Mouse (Mus musculus) spleen, adult 18-20 months (tissue): ENCODE measurements around the gene Galntl5.
"Not testable (repeated sequence)": the region's sequence is repeated elsewhere in the genome, so short reads cannot be mapped to it uniquely, and the experiment has no call there.

Experiments used
- DNase-seq, 2 experiments: peaks; one replicate each; pipeline ENCODE4 v3.0.0; 2022; ENCODE audit warnings: mixed read lengths in 2 of 2

The Galntl5 gene

GRCm38 (mm10) chr5:25181004-25181531 is at the start of gene Galntl5:
Gene Galntl5 (plus strand): TSS chr5:25181460.
- DNase-seq = no peak

GRCm38 (mm10) chr5:25146705-25147104 is 34.6 kb upstream of the Galntl5 start:
- no peak for DNase-seq

GRCm38 (mm10) chr5:25149331-25149965 is 31.8 kb upstream of the Galntl5 start:
- DNase-seq = no peak

GRCm38 (mm10) chr5:25153491-25153890 is 27.8 kb upstream of the Galntl5 start:
- DNase-seq = no peak

GRCm38 (mm10) chr5:25153996-25154395 is 27.3 kb upstream of the Galntl5 start:
- DNase-seq = no peak

- DNase-seq = no peak
These were observed 26.4 kb upstream of the Galntl5 start for GRCm38 (mm10) chr5:25154823-25155222.

- DNase-seq = no peak
These were observed 25.9 kb upstream of the Galntl5 start for GRCm38 (mm10) chr5:25155351-25155750.

- no peak for DNase-seq
These were observed 24.1 kb upstream of the Galntl5 start for GRCm38 (mm10) chr5:25157136-25157535.

- DNase-seq = no peak
These were observed 20.7 kb upstream of the Galntl5 start for GRCm38 (mm10) chr5:25160515-25160914.

- DNase-seq = no peak
These were observed 18.3 kb upstream of the Galntl5 start for GRCm38 (mm10) chr5:25162981-25163380.

- no peak for DNase-seq
These were observed 17.3 kb upstream of the Galntl5 start for GRCm38 (mm10) chr5:25163938-25164337.

- no peak for DNase-seq
These were observed 16.9 kb upstream of the Galntl5 start for GRCm38 (mm10) chr5:25164341-25164740.

GRCm38 (mm10) chr5:25165102-25165788 is 16.0 kb upstream of the Galntl5 start:
- no peak for DNase-seq

- no peak for DNase-seq
These were observed 15.5 kb upstream of the Galntl5 start for GRCm38 (mm10) chr5:25165789-25166135.

- DNase-seq = no peak
These were observed 14.6 kb upstream of the Galntl5 start for GRCm38 (mm10) chr5:25166665-25167064.

- DNase-seq = not testable (repeated sequence)
These were observed 3.3 kb upstream of the Galntl5 start for GRCm38 (mm10) chr5:25177937-25178336.

- DNase-seq = not testable (repeated sequence)
These were observed 2.7 kb upstream of the Galntl5 start for GRCm38 (mm10) chr5:25178543-25178942.

- DNase-seq = no peak
These were observed 2.0 kb upstream of the Galntl5 start for GRCm38 (mm10) chr5:25179284-25179683.

- DNase-seq = no peak
These were observed 1.2 kb upstream of the Galntl5 start for GRCm38 (mm10) chr5:25179936-25180488.

GRCm38 (mm10) chr5:25183595-25183994 is 2.3 kb downstream of the Galntl5 start:
- no peak for DNase-seq

GRCm38 (mm10) chr5:25184594-25184993 is 3.3 kb downstream of the Galntl5 start:
- no peak for DNase-seq

- no peak for DNase-seq
These were observed 6.5 kb downstream of the Galntl5 start for GRCm38 (mm10) chr5:25187727-25188126.

- DNase-seq = peak in 1 of 2 experiments; percentile 10
These were observed 7.5 kb downstream of the Galntl5 start for GRCm38 (mm10) chr5:25188802-25189201.

GRCm38 (mm10) chr5:25190521-25190920 is 9.3 kb downstream of the Galntl5 start:
- DNase-seq = no peak
